Mouse (Mus musculus): Measurements from ENCODE around the gene Vav2. TPM values are rescaled to one million over a fixed set of nuclear protein-coding genes. Genes with fewer than 3 reads are reported as not detected.

Vav2 gene
- polyA plus RNA-seq, 1 experiment from 2014 or later: 15.0 TPM

DNA sequence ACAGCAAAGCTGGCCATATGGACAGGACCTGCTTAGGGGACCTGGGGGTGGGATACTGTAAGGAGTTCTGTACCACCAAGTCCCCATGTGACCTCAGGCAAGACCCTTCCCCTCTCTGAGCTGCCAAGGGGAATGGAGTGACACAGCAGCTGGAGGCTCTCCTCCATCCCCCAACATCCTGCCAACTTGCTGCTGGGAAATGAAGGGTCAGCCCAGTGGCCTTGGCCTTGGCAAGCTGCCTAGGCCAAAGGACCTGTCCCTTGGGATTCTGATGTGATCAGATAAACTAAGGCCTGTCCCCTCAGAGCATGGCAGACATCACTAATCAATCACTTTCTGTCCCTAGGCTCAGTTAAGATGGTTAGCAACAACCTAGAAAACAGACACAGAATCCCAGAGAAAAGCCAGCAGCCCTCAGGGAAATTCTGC, 98.2 kb downstream of the Vav2 start:
- Histone ChIP-seq H3K27me3 (ENCODE audit: control insufficient read depth, insufficient read depth, low read length) (no peaks in the 10 kb centered on the region), H3K4me2 (no peak overlapping the region), H3K4me1 (ENCODE audit: control insufficient read depth, insufficient read depth, low read length) (peaks cover 13% of the 10 kb centered on the region; the same call in 1 of the 2 replicates), H3K36me3 (ENCODE audit: control insufficient read depth, insufficient read depth, low read length) (no peaks in the 10 kb centered on the region), H3K9me3 (ENCODE audit: control insufficient read depth, low read length) (no peaks in the 10 kb centered on the region), H3K9ac (ENCODE audit: low read length) (no peak overlapping the region), H3K4me3 (ENCODE audit: low read depth, low read length) (no peak overlapping the region), H3K27ac (ENCODE audit: low read depth, low read length) (no peak overlapping the region)
- DNase-seq (ENCODE audit: low spot score, missing footprints) (no peak), ATAC-seq (ENCODE audit: low FRiP score) (no peak)

DNA sequence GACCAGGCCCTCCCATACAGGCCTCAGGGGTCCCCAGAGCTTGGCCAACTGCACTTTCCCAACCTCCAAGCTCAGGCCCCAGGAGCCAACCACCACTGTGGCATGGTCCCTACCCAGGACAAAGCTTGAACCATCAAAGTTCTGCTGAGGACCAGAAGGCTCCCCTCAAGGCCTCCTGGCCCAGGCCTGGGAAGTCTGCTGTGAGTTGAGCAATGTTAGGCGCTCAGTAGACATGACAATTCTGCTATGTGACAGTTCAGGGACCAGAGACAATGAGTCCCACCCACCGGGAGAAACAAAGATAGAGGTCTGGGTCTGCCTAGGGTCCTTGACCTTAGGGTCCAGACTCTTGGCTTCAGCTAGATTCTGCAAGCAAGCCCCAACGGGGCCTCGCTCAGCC, 98.9 kb downstream of the Vav2 start:
- H3K27ac ChIP-seq (ENCODE audit: low read depth, low read length): no peak overlapping the region; the same call in 1 of the 2 replicates
- no peak for ATAC-seq (ENCODE audit: low FRiP score)
- WGBS: 60% methylated on average over 4 of the region's 4 CpGs

DNA sequence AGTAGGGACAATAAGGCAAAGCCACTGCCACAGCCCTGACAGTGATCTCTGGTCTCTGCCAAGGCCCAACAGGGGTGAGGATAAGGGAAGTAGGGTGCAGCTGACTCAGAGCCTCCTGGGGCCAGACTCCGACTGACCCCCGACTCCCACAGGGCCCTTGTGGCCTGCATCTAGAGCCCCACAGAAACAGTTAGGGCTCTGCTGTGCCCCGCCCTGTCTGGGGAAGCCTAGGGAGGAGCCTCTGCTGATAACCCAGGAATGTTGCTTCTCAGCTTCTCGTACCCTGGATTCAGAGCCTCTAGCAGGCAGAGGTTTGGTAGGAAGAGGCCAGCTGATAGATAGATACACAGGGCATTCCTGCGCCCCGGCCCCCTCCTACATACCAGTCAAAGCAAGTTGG, 99.8 kb downstream of the Vav2 start:
- H3K4me1 ChIP-seq (ENCODE audit: control insufficient read depth, insufficient read depth, low read length): peaks cover 15% of the 10 kb centered on the region; the same call in 1 of the 2 replicates
- WGBS: 78% methylated on average over 6 of the region's 6 CpGs
- no peak overlapping the region for H3K27ac ChIP-seq (ENCODE audit: low read depth, low read length)

More for the DNA sequence above, 98.9 kb downstream of the Vav2 start:
- no peak overlapping the region for H3K9ac ChIP-seq (ENCODE audit: low read length)
- no peak overlapping the region for H3K4me3 ChIP-seq (ENCODE audit: low read depth, low read length)
- H3K4me1 ChIP-seq (ENCODE audit: control insufficient read depth, insufficient read depth, low read length): peaks cover 13% of the 10 kb centered on the region; the same call in 1 of the 2 replicates
- no peak overlapping the region for H3K4me2 ChIP-seq
- no peaks in the 10 kb centered on the region for H3K9me3 ChIP-seq (ENCODE audit: control insufficient read depth, low read length)
- no peaks in the 10 kb centered on the region for H3K27me3 ChIP-seq (ENCODE audit: control insufficient read depth, insufficient read depth, low read length)
- H3K36me3 ChIP-seq (ENCODE audit: control insufficient read depth, insufficient read depth, low read length): no peaks in the 10 kb centered on the region
- no peak for DNase-seq (ENCODE audit: low spot score, missing footprints)

DNA sequence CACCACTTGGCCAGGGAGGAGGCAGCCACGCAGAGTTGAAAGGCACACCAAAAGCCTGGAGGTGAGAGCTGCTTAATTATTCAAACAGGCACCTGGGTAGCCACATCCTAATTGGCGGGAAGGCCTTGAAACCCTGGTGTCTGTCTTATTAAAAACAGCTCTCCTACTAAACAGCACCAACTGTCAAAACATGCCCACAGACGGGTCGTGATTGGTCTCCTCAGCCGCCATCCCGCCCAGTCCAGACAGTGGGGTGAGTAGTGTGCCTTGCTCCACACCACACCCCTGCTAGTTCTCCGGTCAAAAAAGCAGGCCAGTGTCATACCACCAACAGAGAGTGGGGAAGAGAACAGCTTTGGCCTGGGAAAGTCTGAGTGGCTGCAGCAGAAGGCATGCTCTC, 100.5 kb downstream of the Vav2 start:
- WGBS: 70% methylated on average over 7 of the region's 7 CpGs
- H3K27ac ChIP-seq (ENCODE audit: low read depth, low read length): no peak overlapping the region

More for the DNA sequence above, 99.8 kb downstream of the Vav2 start:
- DNase-seq (ENCODE audit: low spot score, missing footprints) (no peak), ATAC-seq (ENCODE audit: low FRiP score) (no peak)
- Histone ChIP-seq H3K4me3 (ENCODE audit: low read depth, low read length) (no peak overlapping the region), H3K36me3 (ENCODE audit: control insufficient read depth, insufficient read depth, low read length) (no peaks in the 10 kb centered on the region), H3K4me2 (no peak overlapping the region), H3K9ac (ENCODE audit: low read length) (no peak overlapping the region), H3K27me3 (ENCODE audit: control insufficient read depth, insufficient read depth, low read length) (no peaks in the 10 kb centered on the region), H3K9me3 (ENCODE audit: control insufficient read depth, low read length) (no peaks in the 10 kb centered on the region)

DNA sequence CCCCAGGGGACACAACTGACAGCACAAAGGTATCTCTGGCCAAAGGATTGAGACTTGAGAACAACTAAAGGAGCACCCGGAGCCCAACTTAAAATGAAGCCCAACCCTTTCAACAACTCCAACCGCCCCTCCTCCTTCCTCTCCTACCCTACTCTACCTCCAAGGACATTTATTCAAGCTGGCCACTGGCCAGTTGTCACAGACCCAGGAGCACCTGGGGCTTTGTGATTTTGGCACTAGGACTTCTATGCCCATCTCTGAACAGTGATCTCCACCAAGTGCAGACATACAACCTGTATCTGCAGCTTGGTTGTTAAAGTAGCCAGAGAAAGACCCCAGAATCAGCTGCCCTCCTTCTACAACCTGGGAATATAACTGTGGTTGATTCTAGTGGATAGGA, 102.1 kb downstream of the Vav2 start:
- Histone ChIP-seq H3K27ac (ENCODE audit: low read depth, low read length) (no peak overlapping the region), H3K4me1 (ENCODE audit: control insufficient read depth, insufficient read depth, low read length) (peaks cover 25% of the 10 kb centered on the region), H3K27me3 (ENCODE audit: control insufficient read depth, insufficient read depth, low read length) (no peaks in the 10 kb centered on the region), H3K9me3 (ENCODE audit: control insufficient read depth, low read length) (no peaks in the 10 kb centered on the region), H3K4me3 (ENCODE audit: low read depth, low read length) (no peak overlapping the region), H3K4me2 (no peak overlapping the region), H3K36me3 (ENCODE audit: control insufficient read depth, insufficient read depth, low read length) (no peaks in the 10 kb centered on the region), H3K9ac (ENCODE audit: low read length) (no peak overlapping the region)
- ATAC-seq (ENCODE audit: low FRiP score) (no peak), DNase-seq (ENCODE audit: low spot score, missing footprints) (no peak)
- WGBS: 7% methylated on average over 2 of the region's 2 CpGs

More for the DNA sequence above, 100.5 kb downstream of the Vav2 start:
- H3K4me2 ChIP-seq: no peak overlapping the region
- no peak overlapping the region for H3K4me3 ChIP-seq (ENCODE audit: low read depth, low read length)
- H3K9me3 ChIP-seq (ENCODE audit: control insufficient read depth, low read length): no peaks in the 10 kb centered on the region
- DNase-seq (ENCODE audit: low spot score, missing footprints): no peak
- H3K27me3 ChIP-seq (ENCODE audit: control insufficient read depth, insufficient read depth, low read length): no peaks in the 10 kb centered on the region
- peaks cover 22% of the 10 kb centered on the region for H3K4me1 ChIP-seq (ENCODE audit: control insufficient read depth, insufficient read depth, low read length)
- no peaks in the 10 kb centered on the region for H3K36me3 ChIP-seq (ENCODE audit: control insufficient read depth, insufficient read depth, low read length)
- no peak overlapping the region for H3K9ac ChIP-seq (ENCODE audit: low read length)
- no peak for ATAC-seq (ENCODE audit: low FRiP score)

DNA sequence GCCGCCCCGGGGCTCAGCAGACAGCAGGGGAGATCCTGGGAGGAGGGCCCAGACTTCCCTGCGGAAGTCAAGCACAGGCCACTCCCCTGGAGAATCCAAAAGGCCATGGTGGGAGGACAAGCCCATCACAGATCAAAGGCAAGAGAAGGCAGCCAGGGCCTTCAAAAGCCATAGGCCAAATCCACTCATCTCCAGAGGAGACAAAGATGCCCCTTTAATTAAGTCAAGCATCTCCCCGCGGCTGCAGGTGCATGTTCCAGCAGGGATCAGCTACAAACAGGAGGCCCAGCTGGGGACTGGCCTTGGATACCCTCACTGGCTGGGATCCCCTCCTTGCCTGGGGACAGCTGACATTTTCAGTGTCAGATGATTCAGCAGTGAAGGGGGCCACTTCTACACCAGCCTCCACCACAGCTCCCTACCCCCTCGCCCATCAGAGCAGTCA, 105.4 kb downstream of the Vav2 start:
- DNase-seq (ENCODE audit: low spot score, missing footprints) (no peak), ATAC-seq (ENCODE audit: low FRiP score) (peak; percentile 66)
- Histone ChIP-seq H3K9ac (ENCODE audit: low read length) (no peak overlapping the region), H3K27ac (ENCODE audit: low read depth, low read length) (peak overlapping the region; percentile 32; the same call in 1 of the 2 replicates), H3K9me3 (ENCODE audit: control insufficient read depth, low read length) (no peaks in the 10 kb centered on the region), H3K4me1 (ENCODE audit: control insufficient read depth, insufficient read depth, low read length) (peaks cover 20% of the 10 kb centered on the region), H3K4me2 (no peak overlapping the region), H3K36me3 (ENCODE audit: control insufficient read depth, insufficient read depth, low read length) (no peaks in the 10 kb centered on the region), H3K27me3 (ENCODE audit: control insufficient read depth, insufficient read depth, low read length) (no peaks in the 10 kb centered on the region), H3K4me3 (ENCODE audit: low read depth, low read length) (no peak overlapping the region)
- 6% methylated on average over 6 of the region's 6 CpGs for WGBS

DNA sequence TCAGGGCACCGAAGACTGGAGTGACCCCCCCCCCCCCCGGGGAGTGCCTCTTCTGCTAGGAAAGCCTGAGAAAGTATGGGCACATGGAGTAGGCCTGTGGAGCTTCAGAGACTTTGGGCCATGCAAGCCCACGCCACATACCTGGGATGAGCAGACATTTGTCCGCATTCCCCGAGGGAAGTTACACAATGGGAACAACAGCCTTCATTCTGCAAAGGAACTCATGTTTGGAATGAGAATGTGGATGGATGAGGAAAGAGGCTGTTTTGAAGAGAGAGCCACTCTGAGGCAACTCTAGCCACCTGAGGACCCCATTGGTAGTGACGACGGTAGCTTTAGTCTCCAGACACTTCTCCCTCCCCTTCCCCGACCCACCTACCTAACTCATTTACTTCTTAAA, 106.0 kb downstream of the Vav2 start:
- DNase-seq (ENCODE audit: low spot score, missing footprints) (no peak), ATAC-seq (ENCODE audit: low FRiP score) (no peak)
- peaks cover 23% of the 10 kb centered on the region for H3K4me1 ChIP-seq (ENCODE audit: control insufficient read depth, insufficient read depth, low read length)
- no peak overlapping the region for H3K4me2 ChIP-seq
- H3K9ac ChIP-seq (ENCODE audit: low read length): no peak overlapping the region
- H3K27ac ChIP-seq (ENCODE audit: low read depth, low read length): no peak overlapping the region
- H3K36me3 ChIP-seq (ENCODE audit: control insufficient read depth, insufficient read depth, low read length): no peaks in the 10 kb centered on the region
- H3K9me3 ChIP-seq (ENCODE audit: control insufficient read depth, low read length): no peaks in the 10 kb centered on the region
- H3K4me3 ChIP-seq (ENCODE audit: low read depth, low read length): no peak overlapping the region
- no peaks in the 10 kb centered on the region for H3K27me3 ChIP-seq (ENCODE audit: control insufficient read depth, insufficient read depth, low read length)
- WGBS: 57% methylated on average over 8 of the region's 8 CpGs

DNA sequence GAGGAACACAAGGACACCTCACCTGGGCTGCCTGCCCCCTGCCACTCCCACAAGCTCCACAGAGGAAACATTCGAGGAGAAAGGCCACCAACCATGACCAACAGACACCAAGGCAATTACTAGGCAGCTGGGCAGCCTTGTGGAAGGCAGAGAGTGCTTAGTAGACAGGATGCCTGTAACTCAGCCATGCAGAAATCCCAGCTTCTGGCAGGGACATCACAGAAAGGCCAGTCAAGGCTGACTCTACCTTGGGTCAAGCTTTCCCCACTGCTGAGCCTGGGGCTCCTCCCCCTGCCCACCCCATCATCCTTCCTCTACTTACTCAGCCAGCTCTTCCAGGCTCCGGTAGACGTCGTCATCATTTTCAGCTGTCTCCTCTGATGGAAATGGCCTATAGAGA, 108.2 kb downstream of the Vav2 start:
- Histone ChIP-seq H3K9ac (ENCODE audit: low read length) (no peak overlapping the region), H3K9me3 (ENCODE audit: control insufficient read depth, low read length) (no peaks in the 10 kb centered on the region), H3K4me1 (ENCODE audit: control insufficient read depth, insufficient read depth, low read length) (peaks cover 22% of the 10 kb centered on the region), H3K4me3 (ENCODE audit: low read depth, low read length) (no peak overlapping the region), H3K27ac (ENCODE audit: low read depth, low read length) (no peak overlapping the region), H3K4me2 (no peak overlapping the region), H3K36me3 (ENCODE audit: control insufficient read depth, insufficient read depth, low read length) (no peaks in the 10 kb centered on the region), H3K27me3 (ENCODE audit: control insufficient read depth, insufficient read depth, low read length) (no peaks in the 10 kb centered on the region)
- DNase-seq (ENCODE audit: low spot score, missing footprints) (no peak), ATAC-seq (ENCODE audit: low FRiP score) (no peak)
- 66% methylated on average over 4 of the region's 4 CpGs for WGBS

DNA sequence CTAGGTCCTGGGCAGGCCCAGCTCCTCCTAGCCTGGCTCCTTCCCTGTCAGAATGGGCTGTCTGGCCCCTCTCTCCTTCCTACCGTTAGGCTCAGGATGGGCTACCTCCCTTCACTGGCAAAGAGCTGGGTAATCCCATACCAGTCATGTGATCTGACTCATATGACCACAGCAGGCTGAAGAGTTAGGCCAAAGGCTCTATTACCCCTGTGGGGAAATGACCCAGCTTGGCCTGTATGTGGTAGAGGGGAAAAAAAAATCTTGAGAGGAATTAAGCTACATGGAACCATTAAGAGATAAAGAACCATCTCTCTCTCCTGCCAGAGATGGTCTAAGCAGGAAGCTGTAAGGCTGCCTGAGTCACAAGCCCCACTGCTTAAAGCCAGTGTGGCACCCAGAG, 108.6 kb downstream of the Vav2 start:
- no peak overlapping the region for H3K4me3 ChIP-seq (ENCODE audit: low read depth, low read length)
- H3K4me1 ChIP-seq (ENCODE audit: control insufficient read depth, insufficient read depth, low read length): peaks cover 22% of the 10 kb centered on the region
- no peak overlapping the region for H3K4me2 ChIP-seq
- H3K9me3 ChIP-seq (ENCODE audit: control insufficient read depth, low read length): no peaks in the 10 kb centered on the region
- H3K36me3 ChIP-seq (ENCODE audit: control insufficient read depth, insufficient read depth, low read length): no peaks in the 10 kb centered on the region
- no peak overlapping the region for H3K27ac ChIP-seq (ENCODE audit: low read depth, low read length)
- no peak for DNase-seq (ENCODE audit: low spot score, missing footprints)
- WGBS: 27% methylated on average over 1 of the region's 1 CpGs
- H3K27me3 ChIP-seq (ENCODE audit: control insufficient read depth, insufficient read depth, low read length): no peaks in the 10 kb centered on the region
- ATAC-seq (ENCODE audit: low FRiP score): no peak
- H3K9ac ChIP-seq (ENCODE audit: low read length): no peak overlapping the region

Measured in midbrain, embryonic 11.5 days (tissue).